Mouse (Mus musculus) gastrocnemius, adult 2 months (tissue): Measurements from ENCODE around the gene S100a6. TPM values are rescaled to one million over a fixed set of nuclear protein-coding genes. Genes with fewer than 3 reads are reported as not detected.

Experiments
- DNase-seq: peaks from one replicate; pipeline ENCODE4 v3.0.0; 2022
- H3K27ac ChIP-seq: fragments of 200-600 bp; 2 replicates; pipeline ENCODE4 v1.8.1; 2022; ENCODE audit warnings: mild to moderate bottlenecking
- H3K4me3 ChIP-seq: fragments of 200-600 bp; 2 replicates; pipeline ENCODE4 v1.8.1; 2022; ENCODE audit warnings: mild to moderate bottlenecking, moderate library complexity
- CTCF ChIP-seq: fragments of 200-600 bp; IDR thresholded peaks from 2 replicates; pipeline ENCODE4 v1.8.1; 2022; ENCODE audit warnings: antibody characterized with exemption, mild to moderate bottlenecking, moderate library complexity
- intact Hi-C: fragments of 180-260 bp; cut with DNase I; formaldehyde crosslinking; loops from one replicate; pipeline ENCODE4 v1.15.1; 2025
- total RNA-seq, 2 experiments: library from RNA; stranded (reverse); gene quantifications; 2 replicates each; pipeline ENCODE4 v1.2.3; 2021

The S100a6 gene
- total RNA-seq, 2 experiments from 2014 or later = 52.2 to 123 TPM

DNA sequence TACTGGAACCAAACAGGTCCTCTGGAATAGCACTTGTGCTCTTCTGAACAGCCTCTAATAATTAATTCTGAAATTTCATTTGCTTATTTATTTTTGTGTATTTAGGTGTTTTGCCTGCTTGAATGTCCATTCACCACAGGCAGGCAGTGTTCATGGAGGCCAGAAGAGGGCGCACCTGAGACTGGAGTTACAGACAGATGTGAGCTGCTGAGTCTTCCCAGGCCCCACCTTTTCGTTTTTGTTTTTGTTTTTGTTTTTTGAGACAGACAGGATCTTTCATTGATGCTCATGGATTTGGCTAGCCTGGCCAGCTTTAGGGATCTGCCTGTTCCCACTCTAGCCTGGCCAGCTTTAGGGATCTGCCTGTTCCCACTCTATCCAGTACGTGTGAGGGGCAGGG lies 31.5 kb downstream of the S100a6 start:
- peak; percentile 72 for TF ChIP-seq CTCF
- peak; percentile 62 for DNase-seq

GRCm38 (mm10) chr3:90647291-90647690 lies 34.6 kb downstream of the S100a6 start:
- no peak for DNase-seq
- no peak overlapping the region for H3K4me3 ChIP-seq
- no peak for TF ChIP-seq CTCF
- H3K27ac ChIP-seq = no peak overlapping the region
- intact Hi-C loops = no loop called here

More for the DNA sequence above, 31.5 kb downstream of the S100a6 start:
- intact Hi-C loops = no loop called here
- Histone ChIP-seq H3K27ac (no peak overlapping the region), H3K4me3 (no peak overlapping the region)

GRCm38 (mm10) chr3:90648981-90649380 lies 36.3 kb downstream of the S100a6 start:
- no peak for TF ChIP-seq CTCF
- intact Hi-C loops = no loop called here
- no peak for DNase-seq
- no peak overlapping the region for H3K4me3 ChIP-seq
- no peak overlapping the region for H3K27ac ChIP-seq

- H3K4me3 ChIP-seq = no peak overlapping the region
- no peak for DNase-seq
- intact Hi-C loops = loop anchor here (5.0 kb wide), 1 partner anchor 238 kb away; no protein-coding TSS in a partner anchor
- no peak for TF ChIP-seq CTCF
- H3K27ac ChIP-seq = no peak overlapping the region
These were observed 37.1 kb downstream of the S100a6 start for GRCm38 (mm10) chr3:90649832-90650231.

GRCm38 (mm10) chr3:90652878-90653508 lies 40.3 kb downstream of the S100a6 start:
- peak; percentile 85 for TF ChIP-seq CTCF
- H3K27ac ChIP-seq = no peak overlapping the region
- peak; percentile 70 for DNase-seq
- intact Hi-C loops = loop anchor here (5.0 kb wide), 1 partner anchor 241 kb away; no protein-coding TSS in a partner anchor
- H3K4me3 ChIP-seq = no peak overlapping the region

DNA sequence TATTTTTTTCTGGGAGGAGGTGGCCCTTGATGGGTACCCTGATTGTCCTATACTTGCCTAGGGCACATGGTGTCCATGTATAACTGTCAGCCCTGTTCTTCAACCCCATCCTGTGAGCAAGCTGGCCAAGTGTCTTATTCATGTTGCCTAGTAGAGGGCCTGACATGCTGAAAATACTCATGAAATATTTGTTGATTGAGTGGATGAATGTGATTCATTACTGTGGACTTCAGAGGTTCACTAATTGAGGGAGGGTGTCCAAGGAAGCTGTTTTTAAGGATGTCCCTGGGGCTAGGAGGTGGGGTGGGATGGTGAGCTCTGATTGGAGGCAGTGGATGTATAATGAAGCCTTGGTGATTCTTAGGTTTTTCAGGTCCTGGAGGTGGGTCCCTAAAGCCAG lies 41.0 kb downstream of the S100a6 start, which contains the start of gene S100a7a:
Gene S100a7a (plus strand): TSS at position 301 of the 400 bp plus-strand sequence.
- no peak for TF ChIP-seq CTCF
- intact Hi-C loops = loop anchor here (5.0 kb wide), 1 partner anchor 241 kb away; no protein-coding TSS in a partner anchor
- Histone ChIP-seq H3K27ac (no peak within 1 kb of the TSS), H3K4me3 (no peak within 1 kb of the TSS)
- no peak for DNase-seq

DNA sequence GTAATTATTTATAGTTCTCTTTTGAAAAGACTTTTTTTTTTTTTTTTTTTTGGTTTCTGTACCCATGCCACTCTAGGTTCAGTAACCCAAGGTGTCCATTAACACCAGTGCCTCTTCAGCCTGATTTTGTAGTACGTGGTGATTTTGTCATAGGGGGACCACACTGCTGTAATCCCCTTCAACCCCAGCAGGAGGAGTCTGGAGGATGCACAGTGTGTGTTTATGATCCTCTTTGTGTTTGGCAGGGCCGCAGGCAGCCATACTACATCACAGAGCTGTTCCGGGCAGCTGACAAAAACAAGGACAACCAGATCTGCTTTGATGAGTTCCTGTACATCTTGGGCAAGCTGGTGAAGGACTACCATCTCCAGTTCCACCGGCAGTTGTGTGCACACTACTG lies 44.7 kb downstream of the S100a6 start:
- no peak for DNase-seq
- intact Hi-C loops = no loop called here
- H3K27ac ChIP-seq = no peak overlapping the region

GRCm38 (mm10) chr3:90659364-90660044 lies 46.8 kb downstream of the S100a6 start:
- intact Hi-C loops = no loop called here
- H3K4me3 ChIP-seq = no peak overlapping the region
- TF ChIP-seq CTCF = no peak
- no peak for DNase-seq
- H3K27ac ChIP-seq = no peak overlapping the region

More for the DNA sequence above, 44.7 kb downstream of the S100a6 start:
- no peak overlapping the region for H3K4me3 ChIP-seq
- no peak for TF ChIP-seq CTCF

DNA sequence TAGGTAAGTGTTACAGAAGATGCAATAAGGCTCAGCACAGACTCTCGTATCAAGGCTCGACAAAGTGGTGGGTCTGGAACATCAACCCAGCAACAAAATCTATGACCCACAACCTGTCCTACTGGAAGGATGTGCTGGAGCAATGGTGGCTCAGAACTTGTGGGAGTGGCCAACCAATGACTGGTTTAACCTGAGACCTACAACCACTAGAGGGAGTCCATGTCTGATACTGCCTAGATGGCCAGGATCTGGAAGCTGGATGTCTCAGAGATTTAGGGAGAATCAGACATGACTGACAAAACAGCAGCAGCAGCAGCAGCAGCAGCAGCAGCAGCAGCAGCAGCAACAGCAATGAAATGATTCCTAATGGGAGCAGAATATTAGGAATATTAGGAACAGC lies 51.5 kb downstream of the S100a6 start:
- intact Hi-C loops = loop anchor here (2.0 kb wide), 1 partner anchor 45 kb away; no protein-coding TSS in a partner anchor
- DNase-seq = no peak
- TF ChIP-seq CTCF = peak; percentile 60
- Histone ChIP-seq H3K27ac (no peak overlapping the region), H3K4me3 (no peak overlapping the region)

DNA sequence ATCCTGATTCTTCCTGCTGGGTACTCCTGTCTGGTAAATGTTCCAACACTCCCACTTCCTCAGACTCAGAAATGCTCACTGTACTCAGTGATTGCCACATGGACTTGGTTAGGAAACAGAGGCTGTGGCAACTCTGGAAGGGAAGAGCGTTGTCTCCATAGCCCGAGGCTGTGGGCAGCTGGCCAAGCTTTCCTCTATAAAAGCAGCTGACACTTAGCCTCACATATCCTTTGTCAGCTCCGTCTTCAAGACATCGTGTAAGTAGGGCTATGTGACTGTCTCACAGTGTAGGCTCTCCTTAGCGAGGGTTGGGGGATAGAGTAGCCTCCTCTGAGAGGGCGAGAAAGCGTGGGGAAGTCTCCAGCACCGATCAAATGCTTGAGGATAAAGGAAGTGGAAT lies 56.2 kb downstream of the S100a6 start, which contains the start of gene S100a8:
Gene S100a8 (plus strand): TSS at position 133 of the 400 bp plus-strand sequence.
- peak; percentile 45 for DNase-seq
- no peak for TF ChIP-seq CTCF
- Histone ChIP-seq H3K27ac (no peak within 1 kb of the TSS), H3K4me3 (no peak within 1 kb of the TSS)
- intact Hi-C loops = no loop called here

Other genes with a start within 250 kb of the S100a6 start
- 1 to 10 TPM in 1 of 2 experiments, under 1 TPM in 1; 0.97 to 1.3 TPM for gene Slc27a3, start 222.9 kb upstream of the S100a6 start, total RNA-seq
- 10 to 100 TPM; 14.0 to 17.2 TPM for gene Ints3, start 179.3 kb upstream of the S100a6 start, total RNA-seq
- 1 to 10 TPM; 6.5 to 8.3 TPM for gene Npr1, start 147.0 kb upstream of the S100a6 start, total RNA-seq
- 10 to 100 TPM; 26.1 to 30.7 TPM for gene Ilf2, start 136.8 kb upstream of the S100a6 start, total RNA-seq
- gene Snapin, start 121.8 kb upstream of the S100a6 start, total RNA-seq = 10 to 100 TPM; 71.8 to 74.4 TPM
- 100 to 1,000 TPM; 104 to 111 TPM for gene Chtop, start 103.4 kb upstream of the S100a6 start, total RNA-seq
- gene S100a1, start 98.5 kb upstream of the S100a6 start, total RNA-seq = 100 to 1,000 TPM; 151 to 202 TPM
- 10 to 100 TPM; 11.9 to 15.5 TPM for gene S100a13, start 98.4 kb upstream of the S100a6 start, total RNA-seq
- gene S100a14, start 86.0 kb upstream of the S100a6 start, total RNA-seq = under 1 TPM in 1 of 2 experiments, not detected in 1; 0.36 TPM
- gene S100a16, start 75.6 kb upstream of the S100a6 start, total RNA-seq = 10 to 100 TPM; 52.3 to 67.7 TPM
- not detected for gene S100a3, start 52.3 kb upstream of the S100a6 start, total RNA-seq
- gene S100a2, start 22.6 kb upstream of the S100a6 start, total RNA-seq = not detected
- not detected for gene Gm42674, start 11.0 kb upstream of the S100a6 start, total RNA-seq
- 10 to 100 TPM in 1 of 2 experiments, 1 to 10 TPM in 1; 9.5 to 17.4 TPM for gene S100a4, start 9.1 kb upstream of the S100a6 start, total RNA-seq
- 1 to 10 TPM in 1 of 2 experiments, not detected in 1; 2.7 TPM for gene S100a5, start 4.4 kb upstream of the S100a6 start, total RNA-seq
- gene S100a7a, start 41.1 kb downstream of the S100a6 start, total RNA-seq = under 1 TPM in 1 of 2 experiments, not detected in 1; 0.17 TPM
- gene S100a8, start 56.1 kb downstream of the S100a6 start, total RNA-seq = not detected
- under 1 TPM in 1 of 2 experiments, not detected in 1; 0.89 TPM for gene S100a9, start 82.8 kb downstream of the S100a6 start, total RNA-seq
- not detected for gene Pglyrp4, start 114.0 kb downstream of the S100a6 start, total RNA-seq
- gene Gm5849, start 165.0 kb downstream of the S100a6 start, total RNA-seq = not detected